Mouse (Mus musculus) heart, embryonic 16.5 days (tissue): Measurements from ENCODE around the gene Myoc. TPM values are rescaled to one million over a fixed set of nuclear protein-coding genes. Genes with fewer than 3 reads are reported as not detected.

ENCODE experiments used
- ATAC-seq: fragments of 200-750 bp; cut with Nextera tagmentation; replicated peaks from 2 replicates; pipeline ENCODE4 v1.8.0; 2017; ENCODE audit warnings: moderate number of reproducible peaks; ENCODE audit not compliant: insufficient read depth, low FRiP score; ENCODE audit errors: extremely low read depth
- H3K27ac ChIP-seq: fragments of 300-500 bp; sonication (generic); 2 replicates; pipeline ENCODE4 v1.5.1; 2014; ENCODE audit warnings: mild to moderate bottlenecking, low read length, control low read depth, moderate library complexity
- H3K27me3 ChIP-seq: fragments of 300-500 bp; sonication (generic); 2 replicates; pipeline ENCODE4 v1.6.1; 2014; ENCODE audit warnings: low read length, mixed read lengths; ENCODE audit not compliant: control insufficient read depth, insufficient read depth
- H3K36me3 ChIP-seq: fragments of 300-500 bp; sonication (generic); 2 replicates; pipeline ENCODE4 v1.6.1; 2014; ENCODE audit not compliant: control insufficient read depth, insufficient read depth
- H3K4me1 ChIP-seq: fragments of 300-500 bp; sonication (generic); 2 replicates; pipeline ENCODE4 v1.6.1; 2014; ENCODE audit warnings: low read length, mixed read lengths; ENCODE audit not compliant: control insufficient read depth, insufficient read depth
- H3K4me2 ChIP-seq: fragments of 300-500 bp; sonication (generic); 2 replicates; pipeline ENCODE4 v1.6.1; 2014; ENCODE audit warnings: low read depth, mild to moderate bottlenecking, control low read depth, low read length
- H3K4me3 ChIP-seq: fragments of 300-500 bp; sonication (generic); 2 replicates; pipeline ENCODE4 v1.5.1; 2014; ENCODE audit warnings: mild to moderate bottlenecking, control low read depth, low read length
- H3K9ac ChIP-seq: fragments of 300-500 bp; sonication (generic); 2 replicates; pipeline ENCODE4 v1.6.1; 2014; ENCODE audit warnings: low read length, control low read depth
- H3K9me3 ChIP-seq: fragments of 300-500 bp; sonication (generic); replicated peaks from 2 replicates; pipeline ENCODE4 v1.6.1; 2016; ENCODE audit warnings: low read length; ENCODE audit not compliant: control insufficient read depth
- WGBS: fragments of 180-500 bp; shearing (Covaris S2); extraction: QIAGEN DNeasy Blood & Tissue Kit; methylation state at CpG from one replicate; pipeline ENCODE4 v1.1.7; 2014; 5-methylcytosine and 5-hydroxymethylcytosine counted together
- polyA plus RNA-seq: library from polyadenylated mRNA; unstranded; fragments of >200 nt; fragmentation: Nextera tagmentation; extraction: Ambion mirVana; gene quantifications from 2 replicates; pipeline ENCODE4 v1.2.1, GENCODE M21; 2015

The Myoc gene
- polyA plus RNA-seq, 1 experiment from 2014 or later: 0.07 TPM

DNA sequence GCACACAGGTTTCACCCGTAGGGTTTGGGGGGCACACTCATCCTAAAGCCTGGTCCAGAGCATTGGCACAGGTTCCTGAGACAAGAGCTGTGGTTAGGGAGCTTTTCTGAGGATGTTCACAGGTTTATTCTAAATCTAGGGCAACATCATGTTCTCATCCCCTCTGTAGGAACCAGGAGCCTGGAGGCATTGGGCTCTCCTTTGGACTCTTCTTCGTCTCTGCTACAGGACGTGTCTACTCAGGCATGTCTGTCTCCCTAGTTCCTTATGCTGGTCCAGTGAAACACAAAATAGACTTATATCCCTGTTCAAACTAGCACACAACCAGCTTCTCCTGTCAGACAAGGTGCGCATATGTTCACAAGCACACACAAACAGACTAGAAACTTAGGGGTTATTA, 420 bp upstream of the Myoc start:
- H3K27me3 ChIP-seq: no peaks in the 10 kb centered on the region
- ATAC-seq: no peak
- H3K9me3 ChIP-seq: 0 out of 2 replicates have a peak, but pooled peaks cover 3% of the 10 kb centered on the region
- WGBS: 86% methylated on average over 4 of the region's 4 CpGs
- no peak overlapping the region for H3K4me3 ChIP-seq
- H3K9ac ChIP-seq: no peak overlapping the region
- no peak overlapping the region for H3K4me2 ChIP-seq
- no peaks in the 10 kb centered on the region for H3K36me3 ChIP-seq
- no peaks in the 10 kb centered on the region for H3K4me1 ChIP-seq
- H3K27ac ChIP-seq: no peak overlapping the region

GRCm38 (mm10) chr1:162639861-162640260, 906 bp downstream of the Myoc start:
- no peaks in the 10 kb centered on the region for H3K4me1 ChIP-seq

GRCm38 (mm10) chr1:162642591-162642990, 3.6 kb downstream of the Myoc start:
- WGBS: 64% methylated on average over 3 of the region's 3 CpGs
- Histone ChIP-seq H3K27ac (no peak overlapping the region), H3K4me2 (no peak overlapping the region), H3K4me3 (no peak overlapping the region), H3K36me3 (no peaks in the 10 kb centered on the region), H3K9me3 (no peaks in the 10 kb centered on the region), H3K9ac (no peak overlapping the region), H3K27me3 (no peaks in the 10 kb centered on the region), H3K4me1 (no peaks in the 10 kb centered on the region)
- ATAC-seq: no peak

More at GRCm38 (mm10) chr1:162639861-162640260, 906 bp downstream of the Myoc start:
- WGBS: 95% methylated on average over 1 of the region's 1 CpGs
- Histone ChIP-seq H3K4me3 (no peak overlapping the region), H3K9ac (no peak overlapping the region), H3K27me3 (no peaks in the 10 kb centered on the region), H3K36me3 (no peaks in the 10 kb centered on the region), H3K4me2 (no peak overlapping the region), H3K9me3 (no peaks in the 10 kb centered on the region), H3K27ac (no peak overlapping the region)
- no peak for ATAC-seq

GRCm38 (mm10) chr1:162643752-162644151, 4.8 kb downstream of the Myoc start:
- WGBS: 31% methylated on average over 4 of the region's 4 CpGs
- no peak for ATAC-seq
- no peak overlapping the region for H3K9ac ChIP-seq
- H3K27me3 ChIP-seq: no peaks in the 10 kb centered on the region
- H3K4me3 ChIP-seq: no peak overlapping the region
- no peaks in the 10 kb centered on the region for H3K9me3 ChIP-seq
- H3K36me3 ChIP-seq: no peaks in the 10 kb centered on the region
- H3K4me2 ChIP-seq: no peak overlapping the region
- H3K4me1 ChIP-seq: no peaks in the 10 kb centered on the region
- H3K27ac ChIP-seq: no peak overlapping the region

DNA sequence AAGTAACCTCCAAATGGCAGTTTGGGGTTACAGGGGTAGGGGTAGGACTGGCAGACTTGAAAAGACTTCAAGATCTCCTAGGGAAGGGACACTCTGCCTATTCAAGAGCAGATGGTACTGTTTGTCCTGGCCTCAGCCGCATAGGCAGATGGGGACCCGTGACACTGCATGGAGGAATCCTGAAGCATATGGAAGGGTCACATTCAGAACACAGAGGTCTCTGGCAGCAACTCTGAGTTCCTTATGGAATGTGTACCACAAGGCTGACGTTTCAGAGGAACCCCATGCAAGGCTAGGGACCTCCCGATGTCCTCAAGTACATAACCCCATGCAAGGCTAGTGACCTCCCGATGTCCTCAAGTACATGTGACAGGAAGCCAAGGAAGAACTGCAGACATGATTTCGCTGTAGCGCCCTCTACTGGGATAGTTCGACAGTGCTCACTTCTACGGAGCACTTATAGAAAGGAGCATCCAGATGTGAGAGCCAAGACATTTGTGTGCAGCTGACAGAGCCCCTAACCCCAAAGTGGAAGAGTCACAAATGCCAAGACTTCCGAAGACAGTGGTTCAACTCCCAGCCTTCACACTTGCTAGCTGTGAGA, 7.2 kb downstream of the Myoc start:
- no peaks in the 10 kb centered on the region for H3K9me3 ChIP-seq
- H3K27me3 ChIP-seq: no peaks in the 10 kb centered on the region
- 80% methylated on average over 10 of the region's 10 CpGs for WGBS
- no peak overlapping the region for H3K4me2 ChIP-seq
- H3K9ac ChIP-seq: no peak overlapping the region
- H3K4me3 ChIP-seq: no peak overlapping the region
- H3K4me1 ChIP-seq: no peaks in the 10 kb centered on the region
- no peak for ATAC-seq
- H3K27ac ChIP-seq: no peak overlapping the region
- no peaks in the 10 kb centered on the region for H3K36me3 ChIP-seq

DNA sequence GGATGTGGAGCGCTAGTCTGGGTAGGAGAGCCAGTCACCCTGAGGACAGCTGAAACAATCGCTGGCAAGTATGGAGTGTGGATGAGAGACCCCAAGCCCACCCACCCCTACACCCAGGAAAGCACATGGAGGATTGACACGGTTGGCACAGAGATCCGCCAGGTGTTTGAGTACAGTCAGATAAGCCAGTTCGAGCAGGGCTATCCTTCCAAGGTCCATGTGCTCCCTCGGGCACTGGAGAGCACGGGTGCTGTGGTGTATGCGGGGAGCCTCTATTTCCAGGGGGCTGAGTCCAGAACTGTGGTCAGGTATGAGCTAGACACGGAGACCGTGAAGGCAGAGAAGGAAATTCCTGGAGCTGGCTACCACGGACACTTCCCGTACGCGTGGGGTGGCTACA, 9.5 kb downstream of the Myoc start:
- ATAC-seq: no peak
- no peak overlapping the region for H3K9ac ChIP-seq
- no peak overlapping the region for H3K27ac ChIP-seq
- 85% methylated on average over 14 of the region's 14 CpGs for WGBS
- no peaks in the 10 kb centered on the region for H3K9me3 ChIP-seq
- H3K27me3 ChIP-seq: no peaks in the 10 kb centered on the region
- no peaks in the 10 kb centered on the region for H3K36me3 ChIP-seq
- H3K4me1 ChIP-seq: no peaks in the 10 kb centered on the region
- no peak overlapping the region for H3K4me2 ChIP-seq
- no peak overlapping the region for H3K4me3 ChIP-seq

GRCm38 (mm10) chr1:162658119-162658518, 19.2 kb downstream of the Myoc start, which contains the start of gene Myocos:
Gene Myocos, minus strand, starts transcription at chr1:162658219.
- Histone ChIP-seq H3K4me1 (no peaks in the 10 kb centered on the region), H3K4me2 (no peak within 1 kb of the TSS), H3K4me3 (no peak within 1 kb of the TSS), H3K27me3 (no peaks in the 10 kb centered on the region), H3K36me3 (no peaks in the 10 kb centered on the region), H3K9ac (no peak within 1 kb of the TSS), H3K27ac (no peak within 1 kb of the TSS), H3K9me3 (no peaks in the 10 kb centered on the region)
- ATAC-seq: no peak
- 86% methylated on average over 7 of the region's 7 CpGs for WGBS

DNA sequence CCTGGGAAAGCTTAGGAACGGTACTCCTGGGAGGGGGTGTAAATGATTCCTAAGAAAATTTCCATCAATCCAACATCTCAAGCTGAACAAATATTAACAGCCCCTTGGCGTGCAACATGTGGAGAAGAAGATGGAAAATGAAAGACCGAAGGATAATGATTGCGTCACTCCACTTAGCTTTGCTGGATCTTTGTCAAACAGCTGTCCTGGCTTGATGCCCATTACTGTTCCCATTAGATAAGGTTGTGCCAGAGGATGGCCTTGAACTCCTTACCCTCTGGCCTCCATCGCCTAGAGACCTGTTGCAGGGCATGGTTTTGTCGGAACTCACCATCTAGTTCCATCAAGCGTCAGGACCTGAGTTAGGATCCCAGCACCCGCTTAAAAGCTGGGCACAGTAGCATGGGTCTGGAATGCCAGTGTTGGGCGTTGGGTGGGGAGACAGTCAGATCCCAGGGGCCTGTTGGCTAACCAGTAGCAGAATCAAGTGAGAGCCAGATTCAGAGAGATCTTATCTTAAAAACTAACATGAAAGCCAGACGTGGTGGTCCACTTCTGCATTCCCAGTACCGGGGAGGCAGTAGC, 21.4 kb downstream of the Myoc start:
- no peaks in the 10 kb centered on the region for H3K36me3 ChIP-seq

GRCm38 (mm10) chr1:162664826-162665475, 26.0 kb downstream of the Myoc start:
- 14% methylated on average over 10 of the region's 10 CpGs for WGBS
- no peak overlapping the region for H3K9ac ChIP-seq
- H3K27ac ChIP-seq: no peak overlapping the region
- peak overlapping the region; percentile 74; the same call in 1 of the 2 replicates for H3K4me2 ChIP-seq
- H3K27me3 ChIP-seq: no peaks in the 10 kb centered on the region
- no peaks in the 10 kb centered on the region for H3K9me3 ChIP-seq
- ATAC-seq: peak; percentile 98
- no peak overlapping the region for H3K4me3 ChIP-seq
- H3K4me1 ChIP-seq: peaks cover 4% of the 10 kb centered on the region; the same call in 1 of the 2 replicates
- 0 out of 2 replicates have a peak, but pooled peaks cover 4% of the 10 kb centered on the region for H3K36me3 ChIP-seq

More for the DNA sequence above, 21.4 kb downstream of the Myoc start:
- H3K4me2 ChIP-seq: no peak overlapping the region
- H3K4me1 ChIP-seq: no peaks in the 10 kb centered on the region
- no peak overlapping the region for H3K9ac ChIP-seq
- no peaks in the 10 kb centered on the region for H3K9me3 ChIP-seq
- WGBS: 62% methylated on average over 11 of the region's 11 CpGs
- no peak for ATAC-seq
- H3K27ac ChIP-seq: no peak overlapping the region
- H3K4me3 ChIP-seq: no peak overlapping the region
- no peaks in the 10 kb centered on the region for H3K27me3 ChIP-seq
